Mouse (Mus musculus) bone marrow macrophage, adult 2 months (primary cell): Measurements from ENCODE around the gene Fam129a. TPM values are rescaled to one million over a fixed set of nuclear protein-coding genes. Genes with fewer than 3 reads are reported as not detected.

Experiments
- H3K27ac ChIP-seq: 2 replicates; pipeline ENCODE4 v1.5.1; 2012; ENCODE audit warnings: low read depth, low read length; ENCODE audit not compliant: insufficient read depth
- H3K4me1 ChIP-seq: 2 replicates; pipeline ENCODE4 v1.6.1; 2012; ENCODE audit warnings: low read length; ENCODE audit not compliant: control insufficient read depth, insufficient read depth
- H3K4me3 ChIP-seq: 2 replicates; pipeline ENCODE4 v1.5.1; 2012; ENCODE audit warnings: mild to moderate bottlenecking, low read length, moderate library complexity; ENCODE audit not compliant: insufficient read depth
- CTCF ChIP-seq: IDR thresholded peaks from 2 replicates; pipeline ENCODE4 v1.5.1; 2012; ENCODE audit warnings: low read depth, mild to moderate bottlenecking, low read length, moderate library complexity
- POLR2A ChIP-seq: IDR thresholded peaks from 2 replicates; pipeline ENCODE4 v1.6.1; 2012; ENCODE audit warnings: mild to moderate bottlenecking, low read depth, low read length, borderline replicate concordance
- polyA plus RNA-seq: library from polyadenylated mRNA; stranded (reverse); fragments of >200 nt; gene quantifications from 2 replicates; pipeline ENCODE4 v1.2.4, GENCODE M21; 2012; ENCODE audit not compliant: missing spikeins, insufficient read depth, insufficient read length

The Fam129a gene
- polyA plus RNA-seq, 1 experiment: 56.4 TPM

- Histone ChIP-seq H3K4me1 (peaks cover 6% of the 10 kb centered on the region), H3K4me3 (no peak overlapping the region), H3K27ac (no peak overlapping the region)
- TF ChIP-seq CTCF (no peak), POLR2A (no peak)
Measured at GRCm38 (mm10) chr1:151717624-151718023, 146.6 kb downstream of the Fam129a start.

- TF ChIP-seq CTCF (no peak), POLR2A (no peak)
Measured at GRCm38 (mm10) chr1:151718575-151718974, 147.6 kb downstream of the Fam129a start.

GRCm38 (mm10) chr1:151719911-151720310 lies 148.9 kb downstream of the Fam129a start:
- no peak overlapping the region for H3K27ac ChIP-seq
- TF ChIP-seq CTCF (no peak), POLR2A (no peak)
- H3K4me1 ChIP-seq: peaks cover 6% of the 10 kb centered on the region
- no peak overlapping the region for H3K4me3 ChIP-seq

More at GRCm38 (mm10) chr1:151718575-151718974, 147.6 kb downstream of the Fam129a start:
- Histone ChIP-seq H3K27ac (no peak overlapping the region), H3K4me1 (peaks cover 6% of the 10 kb centered on the region), H3K4me3 (no peak overlapping the region)

- H3K27ac ChIP-seq: no peak overlapping the region
- peaks cover 6% of the 10 kb centered on the region for H3K4me1 ChIP-seq
- no peak for TF ChIP-seq CTCF
- no peak for TF ChIP-seq POLR2A
- H3K4me3 ChIP-seq: no peak overlapping the region
Measured at GRCm38 (mm10) chr1:151720566-151720965, 149.6 kb downstream of the Fam129a start.

- H3K4me3 ChIP-seq: no peak overlapping the region
- no peak overlapping the region for H3K27ac ChIP-seq
- peaks cover 6% of the 10 kb centered on the region for H3K4me1 ChIP-seq
- TF ChIP-seq POLR2A: no peak
- TF ChIP-seq CTCF: no peak
Measured at GRCm38 (mm10) chr1:151721357-151721983, 150.5 kb downstream of the Fam129a start.

- Histone ChIP-seq H3K4me1 (no peaks in the 10 kb centered on the region), H3K27ac (no peak overlapping the region), H3K4me3 (no peak overlapping the region)
- TF ChIP-seq CTCF: no peak
- TF ChIP-seq POLR2A: no peak
Measured at GRCm38 (mm10) chr1:151723771-151724170, 152.8 kb downstream of the Fam129a start.

GRCm38 (mm10) chr1:151725590-151725989 lies 154.6 kb downstream of the Fam129a start:
- no peak for TF ChIP-seq CTCF
- no peak for TF ChIP-seq POLR2A
- H3K4me3 ChIP-seq: no peak overlapping the region
- H3K27ac ChIP-seq: no peak overlapping the region
- no peaks in the 10 kb centered on the region for H3K4me1 ChIP-seq

GRCm38 (mm10) chr1:151726358-151726757 lies 155.4 kb downstream of the Fam129a start:
- Histone ChIP-seq H3K4me3 (no peak overlapping the region), H3K27ac (no peak overlapping the region), H3K4me1 (no peaks in the 10 kb centered on the region)
- TF ChIP-seq POLR2A (no peak), CTCF (no peak)

- Histone ChIP-seq H3K4me1 (no peaks in the 10 kb centered on the region), H3K4me3 (no peak overlapping the region), H3K27ac (no peak overlapping the region)
- TF ChIP-seq POLR2A: no peak
- TF ChIP-seq CTCF: no peak
Measured at GRCm38 (mm10) chr1:151728141-151728540, 157.2 kb downstream of the Fam129a start.

GRCm38 (mm10) chr1:151737146-151737545 lies 166.2 kb downstream of the Fam129a start:
- Histone ChIP-seq H3K27ac (no peak overlapping the region), H3K4me3 (no peak overlapping the region), H3K4me1 (peaks cover 12% of the 10 kb centered on the region)
- TF ChIP-seq POLR2A (no peak), CTCF (no peak)
